Mouse (Mus musculus) induced T-regulatory cell, adult 2 months (primary cell): ENCODE measurements around the gene Fam189b.

Experiments
- DNase-seq: peaks from one replicate; pipeline ENCODE4 v3.0.0-alpha.2; 2012; ENCODE audit warnings: low read depth

Gene Fam189b

DNA sequence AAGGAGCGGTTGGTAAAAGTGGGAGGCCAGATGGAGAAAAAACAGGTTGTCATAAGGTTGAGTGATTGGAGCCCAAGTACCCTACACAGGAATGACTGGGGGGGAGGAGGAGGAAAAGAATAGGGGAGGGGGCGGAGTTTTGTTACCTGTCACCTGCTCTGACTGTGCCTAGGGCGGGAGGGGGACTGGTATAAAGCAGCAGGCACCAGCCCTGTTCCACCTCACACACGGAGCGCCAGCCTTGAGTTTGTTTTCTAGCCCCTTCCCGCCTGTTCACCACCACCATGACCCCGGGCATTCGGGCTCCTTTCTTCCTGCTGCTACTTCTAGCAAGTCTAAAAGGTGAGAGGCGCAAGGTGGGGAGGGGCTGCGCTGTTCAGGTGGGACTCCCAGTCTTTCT is 45.9 kb downstream of the Fam189b start, which contains the start of gene Muc1:
TSS of gene Muc1 (plus strand) at position 222 of the 400 bp plus-strand sequence.
- peak; percentile 54 for DNase-seq

DNA sequence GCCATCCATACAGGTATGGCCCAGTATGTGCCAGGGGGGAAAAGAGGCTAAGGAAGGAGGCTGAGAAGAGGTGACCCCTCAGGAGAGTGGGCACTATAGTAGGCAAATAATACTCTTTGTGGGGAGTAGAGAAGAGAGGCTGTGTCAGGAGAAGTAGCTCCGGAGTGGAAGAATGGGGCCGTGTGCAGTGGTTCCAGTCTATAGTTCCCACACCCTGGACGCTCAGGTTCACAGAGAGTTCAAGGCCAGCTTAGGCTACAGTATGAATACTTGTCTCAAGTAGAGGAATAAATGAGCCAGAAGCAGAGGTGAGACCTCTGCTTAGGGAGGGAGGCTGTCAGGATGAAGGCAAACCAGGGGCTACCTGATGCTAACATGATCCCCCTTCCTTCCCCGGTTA is 46.3 kb downstream of the Fam189b start:
- DNase-seq = peak; percentile 34

DNA sequence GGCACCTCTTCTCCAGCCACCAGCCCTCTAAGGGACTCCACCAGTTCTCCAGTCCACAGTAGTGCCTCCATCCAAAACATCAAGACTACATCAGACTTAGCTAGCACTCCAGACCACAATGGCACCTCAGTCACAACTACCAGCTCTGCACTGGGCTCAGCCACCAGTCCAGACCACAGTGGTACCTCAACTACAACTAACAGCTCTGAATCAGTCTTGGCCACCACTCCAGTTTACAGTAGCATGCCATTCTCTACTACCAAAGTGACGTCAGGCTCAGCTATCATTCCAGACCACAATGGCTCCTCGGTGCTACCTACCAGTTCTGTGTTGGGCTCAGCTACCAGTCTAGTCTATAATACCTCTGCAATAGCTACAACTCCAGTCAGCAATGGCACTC is 47.6 kb downstream of the Fam189b start:
- peak; percentile 56 for DNase-seq

DNA sequence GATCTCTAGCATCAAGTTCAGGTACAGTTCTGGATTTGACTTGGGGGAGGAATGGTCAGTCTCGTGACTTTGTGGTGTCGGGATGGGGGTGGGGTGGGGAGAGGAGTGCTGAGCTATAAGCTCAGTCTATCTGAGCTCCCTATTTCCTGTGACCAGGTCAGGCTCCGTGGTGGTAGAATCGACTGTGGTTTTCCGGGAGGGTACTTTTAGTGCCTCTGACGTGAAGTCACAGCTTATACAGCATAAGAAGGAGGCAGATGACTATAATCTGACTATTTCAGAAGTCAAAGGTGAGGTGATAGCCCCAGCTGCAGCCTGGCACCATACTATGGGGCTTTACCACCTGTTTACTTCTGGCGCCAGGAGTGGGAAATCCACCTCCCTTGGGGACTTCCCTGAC is 48.4 kb downstream of the Fam189b start:
- peak; percentile 83 for DNase-seq

DNA sequence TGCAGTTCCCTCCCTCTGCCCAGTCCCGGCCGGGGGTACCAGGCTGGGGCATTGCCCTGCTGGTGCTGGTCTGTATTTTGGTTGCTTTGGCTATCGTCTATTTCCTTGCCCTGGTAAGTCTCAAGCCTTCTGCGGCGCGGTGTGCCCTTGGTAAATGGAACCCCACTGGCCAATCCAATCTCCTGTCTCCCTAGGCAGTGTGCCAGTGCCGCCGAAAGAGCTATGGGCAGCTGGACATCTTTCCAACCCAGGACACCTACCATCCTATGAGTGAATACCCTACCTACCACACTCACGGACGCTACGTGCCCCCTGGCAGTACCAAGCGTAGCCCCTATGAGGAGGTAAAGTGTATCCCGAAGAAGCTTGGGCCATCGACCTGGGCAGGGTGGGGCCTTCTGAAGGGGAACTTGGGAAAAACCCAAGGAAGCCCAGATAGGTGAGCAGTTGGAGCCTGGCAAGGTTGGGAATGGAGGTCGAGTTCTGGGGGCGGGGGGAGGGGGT is 48.9 kb downstream of the Fam189b start:
- no peak for DNase-seq

DNA sequence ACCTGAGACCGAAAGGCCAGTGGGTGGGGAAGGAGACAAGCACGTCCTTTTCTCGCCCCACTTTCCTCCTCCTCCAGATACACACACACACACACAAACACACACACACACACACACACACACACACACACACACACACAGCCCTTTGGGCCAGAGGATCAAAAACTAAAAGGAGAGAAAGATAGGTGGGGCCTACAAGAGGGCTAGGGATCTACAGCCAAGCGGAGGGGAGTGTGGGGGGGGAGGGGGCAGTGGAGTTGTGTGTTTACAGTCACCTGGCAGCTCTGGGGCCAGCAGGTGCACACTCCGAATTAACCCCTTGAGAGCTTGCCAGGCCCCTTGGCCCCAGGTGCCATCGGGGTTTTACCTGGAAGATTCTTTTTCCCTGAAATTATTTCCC is 49.7 kb downstream of the Fam189b start:
- DNase-seq = no peak

DNA sequence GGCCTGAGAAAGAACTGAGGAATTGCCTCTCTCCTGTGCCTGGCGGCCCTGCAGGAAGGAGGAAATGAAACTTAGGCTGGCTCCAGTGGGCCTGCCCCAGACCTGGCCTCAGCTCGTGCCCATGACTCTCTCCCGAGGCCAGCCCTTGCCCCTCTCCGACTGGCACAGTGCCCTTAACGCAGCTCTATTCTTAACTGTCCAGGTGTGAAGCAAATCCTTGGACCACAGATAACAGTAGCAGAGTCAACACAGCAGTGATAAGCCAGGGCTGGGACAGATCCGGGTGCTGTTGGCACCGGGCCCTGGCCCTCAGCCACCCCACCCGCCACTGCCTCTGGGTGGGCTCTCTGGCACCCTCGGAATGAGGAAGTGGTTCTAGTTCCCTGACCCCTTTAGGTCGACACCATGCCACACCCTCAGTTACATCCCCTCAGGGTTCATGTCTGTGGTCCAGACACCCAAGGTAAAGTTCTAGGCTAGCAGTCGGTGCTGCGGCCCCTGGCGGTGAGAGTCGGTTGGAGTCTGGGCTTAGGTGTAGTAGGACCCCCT is 50.7 kb downstream of the Fam189b start:
- DNase-seq = no peak

DNA sequence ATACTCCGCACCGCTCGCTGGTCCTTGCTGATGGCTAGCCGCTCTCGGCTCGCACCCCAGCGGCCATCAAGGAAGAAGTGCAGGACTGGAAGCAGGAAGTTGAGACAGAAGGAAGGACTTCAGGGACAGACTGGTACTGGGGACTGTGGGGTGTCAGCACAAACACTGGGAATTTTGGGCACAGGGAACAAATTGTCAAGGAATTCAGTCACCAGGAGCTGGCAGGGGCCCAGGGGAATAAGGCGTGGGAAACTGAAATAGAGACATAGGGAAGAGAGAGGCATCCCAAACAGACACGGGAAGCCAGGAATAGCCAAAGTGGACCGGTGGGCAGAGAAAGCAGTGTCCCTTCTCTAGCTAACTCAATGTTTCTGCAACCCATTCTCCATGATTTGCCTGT is 53.6 kb downstream of the Fam189b start:
- no peak for DNase-seq

DNA sequence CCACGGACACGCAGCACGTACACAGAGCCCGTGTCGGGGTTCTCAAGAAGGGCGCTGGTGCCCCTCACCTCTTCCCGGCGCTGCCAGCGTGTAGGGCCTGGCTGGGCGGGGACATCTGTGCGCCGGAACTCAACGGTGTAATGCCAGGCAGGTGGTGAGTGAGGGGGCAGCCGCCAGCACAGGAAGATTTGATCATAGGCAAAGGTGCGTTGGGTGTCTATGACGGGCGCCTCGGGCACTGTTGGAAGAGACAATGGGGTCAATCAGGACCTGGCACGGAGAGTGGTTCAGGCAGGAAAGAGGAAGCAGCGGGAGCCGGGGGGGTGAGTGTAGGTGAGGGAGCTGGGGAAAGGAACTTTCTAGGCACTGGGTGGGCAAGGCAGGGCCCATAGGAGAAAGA is 54.7 kb downstream of the Fam189b start:
- no peak for DNase-seq

DNA sequence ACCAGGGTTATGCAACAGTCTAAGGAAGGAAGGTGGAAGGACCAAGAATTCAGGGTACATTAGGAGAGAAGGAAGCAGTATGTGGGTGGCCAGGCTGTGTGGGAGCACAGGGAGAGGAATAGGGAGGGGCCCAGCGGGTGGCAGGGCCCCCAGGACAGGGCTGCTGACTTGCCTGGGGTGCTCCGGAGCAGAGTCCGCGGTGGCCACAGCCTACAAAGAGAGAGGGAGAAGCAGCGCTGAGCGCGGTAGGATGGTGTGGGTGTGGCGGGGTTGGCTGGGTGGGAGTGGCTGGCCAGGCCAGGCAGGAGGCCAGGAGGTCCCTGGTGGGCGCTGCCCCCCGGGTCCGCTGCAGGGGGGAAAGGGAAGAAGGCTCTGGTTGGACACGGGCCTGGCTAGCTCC is 55.6 kb downstream of the Fam189b start:
- DNase-seq = no peak
